Mouse (Mus musculus) kidney, adult 10 weeks (tissue): ENCODE results near the gene Rps12. TPM values are rescaled to one million over a fixed set of nuclear protein-coding genes. Genes with fewer than 3 reads are reported as not detected.

Source experiments
- polyA plus RNA-seq: library from polyadenylated mRNA; stranded (reverse); fragments of 350-450 nt; fragmentation: Illumina TruSeq; extraction: RNeasy Lipid Tissue Mini Kit (QIAGEN cat#74804); gene quantifications from one replicate; pipeline ENCODE4 v1.2.3, GENCODE M21; 2014; ENCODE audit warnings: low read depth, low replicate concordance

Rps12 gene
- polyA plus RNA-seq, result 253 TPM

DNA sequence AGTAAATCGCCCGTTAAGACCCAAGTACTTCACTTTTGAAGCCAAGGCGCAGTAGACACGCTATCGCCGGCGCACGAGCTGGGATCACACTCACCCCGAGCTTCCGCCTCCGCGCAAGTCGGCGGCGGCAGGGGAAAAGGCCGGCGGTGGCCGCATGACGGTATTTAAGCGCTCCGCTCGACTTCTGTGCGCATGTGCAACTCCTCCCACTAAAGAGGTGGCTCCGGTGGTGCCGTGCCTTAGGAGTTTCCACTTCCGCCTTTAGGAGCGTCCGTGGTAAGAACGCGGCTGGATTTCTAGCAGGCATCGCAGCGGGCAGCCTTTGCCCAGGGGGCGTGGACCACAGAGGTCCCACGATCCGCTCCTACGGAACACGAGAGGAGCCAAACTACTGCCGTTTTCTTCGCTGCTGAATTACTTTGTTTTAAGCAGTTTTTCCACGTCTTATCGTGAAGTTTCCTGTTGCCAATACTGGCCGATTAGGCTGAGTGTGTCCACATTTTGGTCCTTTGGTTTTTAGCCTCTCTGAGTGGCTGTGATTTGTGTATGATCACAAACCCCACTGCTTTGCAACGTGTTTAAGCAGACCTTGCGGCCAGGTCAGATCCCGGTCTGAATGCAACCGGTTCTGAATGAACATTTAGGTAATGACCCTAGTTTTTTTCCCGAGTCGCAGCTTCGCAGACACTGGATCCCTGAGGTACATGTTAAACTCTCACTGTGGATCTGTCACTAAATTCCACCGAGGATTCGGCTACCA is at the start of gene Rps12:
Gene Rps12, minus strand, starts transcription at position 214 of the 760 bp plus-strand sequence.

DNA sequence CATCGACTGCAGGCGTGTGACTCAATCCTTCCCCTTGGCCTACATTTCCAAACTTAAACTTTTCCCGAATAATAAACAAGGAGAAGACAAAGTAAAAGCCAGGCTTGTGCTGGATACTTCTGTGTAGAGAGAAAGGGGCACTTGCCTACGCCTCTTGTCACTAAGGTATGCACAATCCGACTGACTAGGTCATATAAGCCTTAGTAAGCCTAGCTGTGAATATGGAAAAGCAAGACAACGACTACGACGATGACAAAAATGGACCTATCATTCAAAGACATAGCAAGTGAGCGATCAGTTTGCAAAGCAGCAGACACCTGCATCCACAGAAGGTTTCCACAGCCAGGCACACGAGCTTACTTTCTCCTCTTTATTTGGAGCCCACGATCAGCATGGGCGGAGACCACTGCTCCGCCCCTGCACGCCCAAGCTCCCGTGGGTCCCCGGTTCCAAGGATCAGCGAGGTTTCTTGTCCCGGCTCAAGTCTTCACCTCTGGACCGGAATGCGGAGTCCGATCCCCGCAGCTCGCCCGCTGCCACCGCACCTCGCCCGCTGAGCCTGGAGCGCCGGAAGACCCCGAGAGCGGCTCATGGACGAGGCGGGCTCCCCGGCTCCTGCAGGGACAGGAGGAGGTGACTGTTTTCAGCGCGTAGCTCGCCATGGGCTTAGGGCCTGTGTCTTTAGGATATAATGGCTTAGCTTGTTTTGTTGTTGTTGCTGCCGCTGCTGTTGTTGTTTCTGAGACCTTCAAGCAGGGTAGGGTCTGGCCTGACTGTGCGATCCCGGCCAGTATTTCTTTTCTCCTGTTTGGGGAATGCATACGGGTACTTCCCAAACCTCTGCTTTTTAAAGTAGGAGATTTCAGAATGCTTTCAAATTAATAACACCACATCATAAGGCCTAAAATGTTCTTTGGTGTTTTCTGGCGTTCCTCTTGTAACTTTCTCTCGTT is 9.8 kb upstream of the Rps12 start, which contains the start of gene Slc18b1:
Gene Slc18b1, plus strand, starts transcription at position 436 of the 953 bp plus-strand sequence.

Other genes starting within 250 kb of the Rps12 start
- 26.8 TPM for gene Slc18b1, start 9.7 kb upstream of the Rps12 start, polyA plus RNA-seq
- gene Vnn3, start 64.2 kb upstream of the Rps12 start, polyA plus RNA-seq, result not detected
- 162 TPM for gene Vnn1, start 107.4 kb upstream of the Rps12 start, polyA plus RNA-seq
- not detected for gene Taar1, start 133.1 kb upstream of the Rps12 start, polyA plus RNA-seq
- not detected for gene Taar2, start 151.3 kb upstream of the Rps12 start, polyA plus RNA-seq
- gene Taar3, start 162.3 kb upstream of the Rps12 start, polyA plus RNA-seq, result not detected
- not detected for gene Taar4, start 173.2 kb upstream of the Rps12 start, polyA plus RNA-seq
- not detected for gene Taar5, start 183.4 kb upstream of the Rps12 start, polyA plus RNA-seq
- gene Taar6, start 198.4 kb upstream of the Rps12 start, polyA plus RNA-seq, result not detected
- gene Taar7a, start 206.2 kb upstream of the Rps12 start, polyA plus RNA-seq, result not detected
- not detected for gene Taar7b, start 212.7 kb upstream of the Rps12 start, polyA plus RNA-seq
- gene Taar7d, start 239.9 kb upstream of the Rps12 start, polyA plus RNA-seq, result not detected